Mouse (Mus musculus) kidney, embryonic 14.5 days (tissue): ENCODE results near the gene Olfr1272. TPM values are rescaled to one million over a fixed set of nuclear protein-coding genes. Genes with fewer than 3 reads are reported as not detected.
"Not testable (repeated sequence)": the region's sequence is repeated elsewhere in the genome, so short reads cannot be mapped to it uniquely, and the experiment has no call there.

ENCODE experiments used
- ATAC-seq: fragments of 200-750 bp; cut with Nextera tagmentation; 2 replicates; pipeline ENCODE4 v1.8.0; 2017; ENCODE audit warnings: moderate number of reproducible peaks, mild to moderate bottlenecking, moderate TSS enrichment, moderate library complexity; ENCODE audit not compliant: low FRiP score, low TSS enrichment
- H3K27ac ChIP-seq: fragments of 300-500 bp; sonication (generic); 2 replicates; pipeline ENCODE4 v1.5.1; 2014; ENCODE audit warnings: low read depth, mild to moderate bottlenecking, low read length, moderate library complexity, mixed read lengths
- H3K27me3 ChIP-seq: fragments of 300-500 bp; sonication (generic); 2 replicates; pipeline ENCODE4 v1.6.1; 2014; ENCODE audit warnings: mild to moderate bottlenecking, low read length; ENCODE audit not compliant: control insufficient read depth, insufficient read depth
- H3K36me3 ChIP-seq: fragments of 300-500 bp; sonication (generic); 2 replicates; pipeline ENCODE4 v1.6.1; 2014; ENCODE audit warnings: low read length, mixed read lengths; ENCODE audit not compliant: control insufficient read depth, insufficient read depth
- H3K4me1 ChIP-seq: fragments of 300-500 bp; sonication (generic); 2 replicates; pipeline ENCODE4 v1.6.1; 2014; ENCODE audit warnings: low read length, mixed read lengths; ENCODE audit not compliant: control insufficient read depth, insufficient read depth
- H3K4me2 ChIP-seq: fragments of 300-500 bp; sonication (generic); replicated peaks from 2 replicates; pipeline ENCODE4 v1.6.1; 2014; ENCODE audit warnings: low read depth, mild to moderate bottlenecking, low read length
- H3K4me3 ChIP-seq: fragments of 300-500 bp; sonication (generic); 2 replicates; pipeline ENCODE4 v1.5.1; 2014; ENCODE audit warnings: mild to moderate bottlenecking, low read length
- H3K9ac ChIP-seq: fragments of 300-500 bp; sonication (generic); 2 replicates; pipeline ENCODE4 v1.6.1; 2014; ENCODE audit warnings: low read depth, mild to moderate bottlenecking, low read length, moderate library complexity
- H3K9me3 ChIP-seq: fragments of 300-500 bp; sonication (generic); 2 replicates; pipeline ENCODE4 v1.6.1; 2016; ENCODE audit warnings: low read length; ENCODE audit not compliant: control insufficient read depth
- whole genome bisulfite sequencing: fragments of 180-500 bp; shearing (Covaris S2); extraction: QIAGEN DNeasy Blood & Tissue Kit; methylation state at CpG from one replicate; pipeline ENCODE4 v1.1.7; 2014; 5-methylcytosine and 5-hydroxymethylcytosine counted together
- polyA plus RNA-seq: library from polyadenylated mRNA; unstranded; fragments of >200 nt; fragmentation: Nextera tagmentation; extraction: Ambion mirVana; gene quantifications from 2 replicates; pipeline ENCODE4 v1.2.1, GENCODE M21; 2014

Olfr1272 gene
- polyA plus RNA-seq = not detected in 2 replicates

DNA sequence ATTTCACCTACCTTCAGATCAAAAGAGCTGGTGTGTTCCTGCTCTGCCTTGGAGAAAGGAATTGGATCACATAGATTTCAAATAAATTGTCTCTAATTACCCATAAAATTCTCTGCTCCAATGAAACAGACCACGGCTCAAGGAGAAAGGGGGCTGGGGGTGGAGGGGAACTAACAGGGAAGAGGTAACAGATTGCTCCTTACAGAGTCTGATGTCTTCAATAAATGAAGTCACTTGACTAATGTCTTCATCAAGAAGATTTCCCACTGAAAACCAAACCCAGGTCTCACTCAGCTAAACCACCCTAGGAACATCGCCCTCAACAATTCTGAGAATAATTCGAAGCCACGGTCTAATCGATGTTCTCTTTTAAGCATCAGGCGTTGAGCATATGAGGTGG lies at the start of gene Olfr1272:
TSS of gene Olfr1272 (minus strand) at position 101 of the 400 bp plus-strand sequence.
- ATAC-seq = no peak
- Histone ChIP-seq H3K9ac (no peak within 1 kb of the TSS), H3K4me2 (no peak within 1 kb of the TSS), H3K4me3 (no peak within 1 kb of the TSS), H3K36me3 (no peaks in the 10 kb centered on the region), H3K4me1 (no peaks in the 10 kb centered on the region), H3K27ac (no peak within 1 kb of the TSS), H3K9me3 (no peaks in the 10 kb centered on the region), H3K27me3 (no peaks in the 10 kb centered on the region)
- 85% methylated on average over 6 of the region's 6 CpGs for WGBS

DNA sequence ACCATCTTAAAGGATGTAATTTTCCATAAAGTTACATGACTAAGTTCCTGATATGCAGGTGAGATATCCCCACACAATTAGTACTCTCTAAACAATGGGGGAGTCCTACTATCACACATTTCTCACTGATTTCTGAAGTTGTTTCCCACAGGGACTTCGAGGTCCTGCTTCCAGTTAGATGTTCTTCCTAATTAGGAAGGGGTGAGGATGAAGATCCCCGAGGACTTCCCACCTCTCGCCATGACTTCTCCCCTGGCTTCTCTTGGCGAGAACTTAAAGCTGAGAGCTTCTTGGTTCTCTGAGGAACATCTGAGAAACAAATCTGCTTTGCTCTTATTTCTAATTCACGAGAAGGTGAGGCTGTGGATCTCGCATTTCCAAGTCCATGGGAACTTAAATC lies 29.3 kb upstream of the Olfr1272 start, which contains the start of gene Gm13769:
TSS of gene Gm13769 (plus strand) at position 301 of the 400 bp plus-strand sequence.
- H3K9me3 ChIP-seq, H3K36me3 ChIP-seq, H3K4me2 ChIP-seq, H3K4me3 ChIP-seq, H3K27ac ChIP-seq, H3K27me3 ChIP-seq, ATAC-seq, H3K9ac ChIP-seq, H3K4me1 ChIP-seq: not testable (repeated sequence)
- WGBS = no CpG with 5 or more reads among the region's 6 CpGs

GRCm38 (mm10) chr2:90270932-90271331 lies 21.7 kb downstream of the Olfr1272 start, which contains the start of gene Olfr1271:
Gene Olfr1271 (minus strand): TSS chr2:90271032.
- no peaks in the 10 kb centered on the region for H3K4me1 ChIP-seq
- H3K9ac ChIP-seq = no peak within 1 kb of the TSS
- H3K9me3 ChIP-seq = no peaks in the 10 kb centered on the region
- no peaks in the 10 kb centered on the region for H3K36me3 ChIP-seq
- ATAC-seq = no peak
- H3K27me3 ChIP-seq = no peaks in the 10 kb centered on the region
- H3K4me3 ChIP-seq = no peak within 1 kb of the TSS
- 91% methylated on average over 2 of the region's 2 CpGs for WGBS
- H3K4me2 ChIP-seq = no peak within 1 kb of the TSS
- H3K27ac ChIP-seq = no peak within 1 kb of the TSS

GRCm38 (mm10) chr2:90257492-90257891 lies 35.1 kb downstream of the Olfr1272 start, which contains the start of gene Olfr142:
Gene Olfr142 (minus strand): TSS chr2:90257592.
- no peak for ATAC-seq
- H3K9me3 ChIP-seq = no peaks in the 10 kb centered on the region
- no peak within 1 kb of the TSS for H3K4me3 ChIP-seq
- H3K27me3 ChIP-seq = no peaks in the 10 kb centered on the region
- WGBS = 94% methylated on average over 4 of the region's 4 CpGs
- H3K4me2 ChIP-seq = no peak within 1 kb of the TSS
- no peak within 1 kb of the TSS for H3K9ac ChIP-seq
- H3K27ac ChIP-seq = no peak within 1 kb of the TSS
- H3K4me1 ChIP-seq = no peaks in the 10 kb centered on the region
- no peaks in the 10 kb centered on the region for H3K36me3 ChIP-seq

Other genes with a start within 250 kb of the Olfr1272 start
- gene Olfr140, start 229.2 kb downstream of the Olfr1272 start, polyA plus RNA-seq = not detected in 2 replicates
- not detected in 2 replicates for gene Olfr1269, start 171.4 kb downstream of the Olfr1272 start, polyA plus RNA-seq
- not detected in 2 replicates for gene Olfr32, start 150.5 kb downstream of the Olfr1272 start, polyA plus RNA-seq
- gene Olfr1270, start 139.8 kb downstream of the Olfr1272 start, polyA plus RNA-seq = not detected in 2 replicates
- gene Olfr1506, start 68.3 kb downstream of the Olfr1272 start, polyA plus RNA-seq = not detected in 2 replicates
- not detected in 2 replicates for gene Olfr142, start 35.2 kb downstream of the Olfr1272 start, polyA plus RNA-seq
- gene Olfr1271, start 21.8 kb downstream of the Olfr1272 start, polyA plus RNA-seq = not detected in 2 replicates
- gene Gm13769, start 29.4 kb upstream of the Olfr1272 start, polyA plus RNA-seq = 0.09 TPM in 1 of 2 replicates, not detected in the other
- not detected in 2 replicates for gene Olfr1274-ps, start 105.8 kb upstream of the Olfr1272 start, polyA plus RNA-seq